Mouse (Mus musculus) heart, adult 2 months (tissue): ENCODE data around the gene Pfkfb4.

ENCODE experiments used
- CTCF ChIP-seq: fragments of 200-600 bp; IDR thresholded peaks from 2 replicates; pipeline ENCODE4 v1.8.1; 2022; ENCODE audit warnings: antibody characterized with exemption, mild to moderate bottlenecking, moderate library complexity
- POLR2A ChIP-seq: fragments of 200-500 bp; IDR thresholded peaks from 2 replicates; pipeline ENCODE4 v1.6.1; 2011; ENCODE audit warnings: mild to moderate bottlenecking, low read depth, low read length, control low read depth; ENCODE audit not compliant: insufficient read depth

DNA sequence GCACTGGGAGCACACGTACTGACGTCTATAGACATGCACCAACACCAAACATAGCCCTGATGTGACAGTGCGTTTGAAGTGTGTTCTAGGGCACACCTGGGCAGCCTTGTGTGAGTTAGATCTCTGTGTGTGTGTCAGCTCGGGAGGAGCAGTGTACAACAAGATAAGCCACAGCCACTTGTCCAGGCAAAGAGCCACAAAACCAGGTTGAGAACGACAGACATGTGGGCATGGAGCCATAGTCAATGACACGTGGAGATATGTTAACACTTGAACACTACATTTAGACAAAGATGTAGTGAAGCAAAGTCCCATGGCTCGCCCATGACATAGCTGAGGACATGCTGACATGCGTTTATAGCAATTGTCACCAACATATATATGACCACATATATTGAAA lies 21.0 kb upstream of the Pfkfb4 start:
- TF ChIP-seq CTCF (no peak), POLR2A (no peak)
